Mouse (Mus musculus): ENCODE data around the gene Mrpl58. TPM values are rescaled to one million over a fixed set of nuclear protein-coding genes. Genes with fewer than 3 reads are reported as not detected.

The Mrpl58 gene
- total and polyA plus RNA-seq, 2 experiments from 2014 or later: 82.1 to 203 TPM

- peak; percentile 35; the same call in 1 of the 2 replicates for TF ChIP-seq CTCF (IDR thresholded peaks at IDR 0.05; ENCODE audit: low read depth)
- Histone ChIP-seq H3K9ac (no peak overlapping the region), H3K9me3 (ENCODE audit: low read length) (no peaks in the 10 kb centered on the region), H3K4me2 (ENCODE audit: low read depth) (no peak overlapping the region), H3K4me3 (ENCODE audit: low read depth, low read length) (no peak overlapping the region), H3K36me3 (ENCODE audit: insufficient read depth) (peaks cover 31% of the 10 kb centered on the region), H3K27me3 (ENCODE audit: insufficient read depth, low read length) (no peaks in the 10 kb centered on the region), H3K4me1 (ENCODE audit: insufficient read depth) (0 out of 2 replicates have a peak, but pooled peaks cover 5% of the 10 kb centered on the region), H3K27ac (ENCODE audit: low read depth, low read length) (no peak overlapping the region)
- DNase-seq (no peak), ATAC-seq (no peak)
- 61% methylated on average over 6 of the region's 6 CpGs for WGBS
Observed at GRCm38 (mm10) chr11:115408266-115408920, 4.8 kb downstream of the Mrpl58 start.

- DNase-seq: no peak
- H3K4me3 ChIP-seq (ENCODE audit: low read depth, low read length): no peak overlapping the region
- ATAC-seq: no peak
- no peaks in the 10 kb centered on the region for H3K9me3 ChIP-seq (ENCODE audit: low read length)
- no peak overlapping the region for H3K9ac ChIP-seq
- H3K27ac ChIP-seq (ENCODE audit: low read depth, low read length): no peak overlapping the region
- 13% methylated on average over 7 of the region's 7 CpGs for WGBS
- TF ChIP-seq CTCF (IDR thresholded peaks at IDR 0.05; ENCODE audit: low read depth): no peak
- H3K36me3 ChIP-seq (ENCODE audit: insufficient read depth): peaks cover 31% of the 10 kb centered on the region
- no peak overlapping the region for H3K4me2 ChIP-seq (ENCODE audit: low read depth)
- no peaks in the 10 kb centered on the region for H3K27me3 ChIP-seq (ENCODE audit: insufficient read depth, low read length)
- 0 out of 2 replicates have a peak, but pooled peaks cover 2% of the 10 kb centered on the region for H3K4me1 ChIP-seq (ENCODE audit: insufficient read depth)
Observed at GRCm38 (mm10) chr11:115409556-115409955, 6.0 kb downstream of the Mrpl58 start.

GRCm38 (mm10) chr11:115419531-115420237, 16.1 kb downstream of the Mrpl58 start, which contains the start of the genes Atp5h and Kctd2:
Gene Atp5h, minus strand, starts transcription at chr11:115419962.
Gene Kctd2, plus strand, starts transcription at chr11:115420128.
- Histone ChIP-seq H3K4me2 (ENCODE audit: low read depth) (peak within 1 kb of the TSS; percentile 92), H3K27ac (ENCODE audit: low read depth, low read length) (peak within 1 kb of the TSS; percentile 89), H3K4me3 (ENCODE audit: low read depth, low read length) (peak within 1 kb of the TSS; percentile 49), H3K9ac (peak within 1 kb of the TSS; percentile 90), H3K36me3 (ENCODE audit: insufficient read depth) (peaks cover 32% of the 10 kb centered on the region), H3K9me3 (ENCODE audit: low read length) (no peaks in the 10 kb centered on the region), H3K27me3 (ENCODE audit: insufficient read depth, low read length) (no peaks in the 10 kb centered on the region), H3K4me1 (ENCODE audit: insufficient read depth) (peaks cover 14% of the 10 kb centered on the region)
- 2% methylated on average over 55 of the region's 56 CpGs for WGBS
- TF ChIP-seq CTCF (IDR thresholded peaks at IDR 0.05; ENCODE audit: low read depth): no peak
- peak; percentile 98 for DNase-seq
- peak; percentile 99 for ATAC-seq

- H3K4me2 ChIP-seq (ENCODE audit: low read depth): peak overlapping the region; percentile 92
- H3K4me1 ChIP-seq (ENCODE audit: insufficient read depth): peaks cover 14% of the 10 kb centered on the region
- H3K27ac ChIP-seq (ENCODE audit: low read depth, low read length): peak overlapping the region; percentile 89
- peak overlapping the region; percentile 90 for H3K9ac ChIP-seq
- TF ChIP-seq CTCF (IDR thresholded peaks at IDR 0.05; ENCODE audit: low read depth): no peak; the same call in 1 of the 2 replicates
- ATAC-seq (peak; percentile 46), DNase-seq (peak; percentile 57)
- peaks cover 32% of the 10 kb centered on the region for H3K36me3 ChIP-seq (ENCODE audit: insufficient read depth)
- H3K27me3 ChIP-seq (ENCODE audit: insufficient read depth, low read length): no peaks in the 10 kb centered on the region
- H3K4me3 ChIP-seq (ENCODE audit: low read depth, low read length): peak overlapping the region; percentile 49
- no peaks in the 10 kb centered on the region for H3K9me3 ChIP-seq (ENCODE audit: low read length)
- WGBS: 3% methylated on average over 45 of the region's 45 CpGs
Observed at GRCm38 (mm10) chr11:115420336-115421190, 17.0 kb downstream of the Mrpl58 start.

GRCm38 (mm10) chr11:115421328-115421727, 17.8 kb downstream of the Mrpl58 start:
- 57% methylated on average over 1 of the region's 1 CpGs for WGBS
- no peak for TF ChIP-seq CTCF (IDR thresholded peaks at IDR 0.05; ENCODE audit: low read depth)
- H3K9ac ChIP-seq: peak overlapping the region; percentile 90; the same call in 1 of the 2 replicates
- H3K4me1 ChIP-seq (ENCODE audit: insufficient read depth): peaks cover 14% of the 10 kb centered on the region
- no peaks in the 10 kb centered on the region for H3K9me3 ChIP-seq (ENCODE audit: low read length)
- H3K4me2 ChIP-seq (ENCODE audit: low read depth): peak overlapping the region; percentile 92
- H3K36me3 ChIP-seq (ENCODE audit: insufficient read depth): peaks cover 27% of the 10 kb centered on the region
- H3K4me3 ChIP-seq (ENCODE audit: low read depth, low read length): peak overlapping the region; percentile 49
- no peaks in the 10 kb centered on the region for H3K27me3 ChIP-seq (ENCODE audit: insufficient read depth, low read length)
- ATAC-seq (no peak), DNase-seq (no peak)
- no peak overlapping the region for H3K27ac ChIP-seq (ENCODE audit: low read depth, low read length)

GRCm38 (mm10) chr11:115421972-115422371, 18.4 kb downstream of the Mrpl58 start:
- H3K4me2 ChIP-seq (ENCODE audit: low read depth): no peak overlapping the region
- ATAC-seq (no peak), DNase-seq (no peak)
- no peak overlapping the region for H3K9ac ChIP-seq
- no peak overlapping the region for H3K4me3 ChIP-seq (ENCODE audit: low read depth, low read length)
- H3K27me3 ChIP-seq (ENCODE audit: insufficient read depth, low read length): no peaks in the 10 kb centered on the region
- H3K27ac ChIP-seq (ENCODE audit: low read depth, low read length): no peak overlapping the region
- peaks cover 28% of the 10 kb centered on the region for H3K36me3 ChIP-seq (ENCODE audit: insufficient read depth)
- H3K4me1 ChIP-seq (ENCODE audit: insufficient read depth): peaks cover 14% of the 10 kb centered on the region
- TF ChIP-seq CTCF (IDR thresholded peaks at IDR 0.05; ENCODE audit: low read depth): no peak
- H3K9me3 ChIP-seq (ENCODE audit: low read length): no peaks in the 10 kb centered on the region
- whole genome bisulfite sequencing: 92% methylated on average over 16 of the region's 16 CpGs
